Mouse (Mus musculus) erythroblast, adult 5-6 weeks (primary cell): ENCODE measurements at regions not wholly inside any gene's neighbourhood (a gene's known extent, or its start where the extent isn't known, plus 50 kb on each side); places are given as distances from the start of the nearest gene placed in this dataset.

Source experiments
- ATAC-seq: replicated peaks from 2 replicates; pipeline ENCODE4 v1.8.0; 2016; ENCODE audit warnings: moderate number of reproducible peaks, mild to moderate bottlenecking, moderate TSS enrichment, inconsistent platforms; ENCODE audit not compliant: poor library complexity, low FRiP score, severe bottlenecking

GRCm38 (mm10) chr19:21106241-21106669 lies 152.3 kb upstream of the Tmc1 start:
- ATAC-seq = no peak

GRCm38 (mm10) chr19:21105004-21105403 lies 151.0 kb upstream of the Tmc1 start:
- ATAC-seq = 0 out of 2 replicates have a peak, but pooled peaks have one; percentile 39

- ATAC-seq = peak; percentile 83
Measured at GRCm38 (mm10) chr19:21104462-21104936, 150.5 kb upstream of the Tmc1 start.

DNA sequence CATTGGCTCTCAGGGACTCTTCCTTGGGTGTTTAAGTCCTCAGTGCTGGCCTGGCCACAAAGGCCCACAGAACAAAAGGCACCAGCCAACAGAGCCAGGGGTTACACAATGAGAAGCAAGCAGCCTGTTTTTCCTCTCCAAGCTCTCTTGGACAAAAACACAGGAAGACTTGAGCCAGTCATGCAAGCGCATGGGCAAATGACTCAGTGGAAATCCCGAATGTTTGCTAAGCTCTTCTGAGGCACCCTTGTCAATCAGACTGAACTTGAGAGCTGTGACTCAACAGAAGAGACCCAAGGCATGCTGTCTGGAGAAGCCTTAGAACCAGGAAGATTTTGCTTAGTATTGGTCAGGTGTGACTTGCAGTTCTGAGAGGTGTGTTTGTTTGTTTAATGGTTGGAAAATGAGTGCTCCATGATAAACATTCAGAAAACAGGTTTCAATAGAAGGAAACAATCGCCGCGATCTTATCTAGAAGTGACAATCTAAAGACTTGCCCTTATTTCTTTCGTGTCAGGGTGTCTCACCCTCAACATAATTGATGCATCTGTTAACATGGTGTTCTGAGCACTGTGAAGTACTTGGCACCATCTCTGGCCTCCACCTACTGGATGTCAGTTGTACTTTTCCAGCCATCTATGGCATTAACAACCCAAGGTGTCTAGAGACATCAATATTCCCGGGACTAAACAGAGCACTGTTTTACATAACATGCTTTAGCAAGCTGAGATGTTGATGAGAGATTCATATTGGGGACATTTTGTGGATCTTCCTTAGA lies 124.0 kb upstream of the Tmc1 start:
- no peak for ATAC-seq

DNA sequence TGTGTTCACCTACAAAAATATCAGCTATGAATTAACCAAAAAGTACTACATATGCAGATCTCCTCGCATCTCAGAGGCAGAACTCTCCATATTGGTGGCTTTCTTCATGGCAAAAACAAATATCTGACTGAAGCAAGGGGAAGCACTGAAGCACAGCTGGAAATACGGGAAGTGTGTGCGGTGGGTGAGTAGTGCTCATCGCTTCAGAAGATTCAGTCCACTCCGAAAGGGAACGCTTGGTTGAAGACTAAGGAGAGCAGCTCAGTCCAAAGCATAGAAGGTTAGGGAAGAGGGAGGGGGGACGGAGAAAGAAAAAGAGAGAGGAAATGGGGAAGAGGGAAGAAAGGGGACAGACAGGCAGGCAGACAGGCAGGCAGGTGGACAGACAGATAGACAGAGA lies 114.4 kb upstream of the Tmc1 start:
- no peak for ATAC-seq

DNA sequence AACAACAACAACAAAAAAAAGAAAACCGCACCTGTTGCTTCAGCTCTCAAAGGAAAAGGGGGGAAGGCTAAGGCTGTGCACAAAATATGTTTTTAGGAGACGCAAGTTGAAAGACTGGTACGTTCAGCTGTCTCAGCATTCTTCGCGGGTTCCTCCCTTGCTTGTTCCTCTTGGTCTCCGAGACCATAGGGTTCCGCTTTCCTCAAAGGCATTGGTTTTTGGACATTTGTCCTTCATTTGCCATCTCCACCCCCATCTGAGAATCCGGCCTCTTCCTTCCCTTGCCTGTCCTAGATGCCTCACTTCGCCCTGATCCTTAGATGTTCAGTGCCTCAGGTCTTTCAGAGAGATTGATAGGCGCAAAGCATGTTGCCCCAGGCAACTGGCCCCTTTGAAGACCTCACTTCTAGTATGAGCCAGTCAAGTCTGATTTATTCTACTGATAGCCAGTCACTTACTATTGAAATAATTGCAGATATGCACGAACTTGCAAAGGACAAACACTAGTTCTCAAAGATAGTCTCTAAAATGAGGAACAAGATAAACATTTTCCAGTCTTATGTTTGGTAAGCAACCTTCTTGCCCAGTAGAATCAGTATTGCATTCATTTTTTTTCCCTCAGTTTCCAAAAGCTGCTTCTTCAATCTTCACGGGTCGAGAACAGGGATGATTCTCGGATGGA lies 112.6 kb upstream of the Tmc1 start:
- ATAC-seq = no peak

GRCm38 (mm10) chr19:21064902-21065301 lies 110.9 kb upstream of the Tmc1 start:
- no peak for ATAC-seq

DNA sequence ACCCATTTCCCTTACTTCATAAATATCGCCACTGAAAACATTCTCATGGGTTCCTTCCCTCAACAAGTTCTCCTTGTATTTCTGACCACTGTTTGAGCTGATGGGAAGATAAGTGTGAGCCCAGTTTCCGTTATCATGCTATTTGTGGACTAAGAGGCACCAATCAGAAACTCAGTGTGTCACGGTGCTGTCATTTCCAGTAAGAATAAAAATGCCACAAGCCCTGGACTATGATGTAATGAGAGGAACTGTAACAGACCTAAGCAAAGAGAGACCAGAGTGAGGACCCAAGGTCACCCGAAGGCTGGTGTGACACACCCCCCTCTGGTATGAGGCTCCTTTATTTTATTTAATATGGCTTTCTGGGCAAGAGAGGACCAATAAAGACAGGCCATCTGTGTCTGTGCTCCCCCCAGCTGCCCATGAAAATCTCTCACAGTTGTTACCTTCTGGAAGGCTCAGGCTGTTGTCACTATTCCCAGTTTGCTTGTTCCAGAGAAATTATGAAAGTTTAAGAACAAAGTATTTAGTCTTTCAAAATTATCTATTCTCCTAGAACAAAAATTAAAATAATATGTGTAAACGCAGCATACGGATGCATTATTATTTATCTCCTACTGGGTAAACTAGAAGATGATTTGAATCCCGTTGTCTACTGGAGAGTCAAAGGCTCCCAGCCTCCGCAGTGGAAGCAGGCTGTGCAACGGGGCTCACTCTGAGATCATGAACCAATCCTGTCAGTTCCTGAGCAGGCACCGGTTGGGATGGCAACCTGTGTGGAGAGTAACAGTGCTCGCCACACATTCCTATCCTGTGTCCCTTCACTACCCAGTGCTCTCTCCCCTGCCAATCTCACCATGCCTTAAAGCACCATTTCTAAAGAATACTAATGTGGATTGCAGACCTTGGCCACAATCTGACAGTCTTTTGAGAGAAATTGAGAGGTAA lies 99.9 kb upstream of the Tmc1 start:
- ATAC-seq = no peak

GRCm38 (mm10) chr19:21052771-21053170 lies 98.8 kb upstream of the Tmc1 start:
- no peak for ATAC-seq

DNA sequence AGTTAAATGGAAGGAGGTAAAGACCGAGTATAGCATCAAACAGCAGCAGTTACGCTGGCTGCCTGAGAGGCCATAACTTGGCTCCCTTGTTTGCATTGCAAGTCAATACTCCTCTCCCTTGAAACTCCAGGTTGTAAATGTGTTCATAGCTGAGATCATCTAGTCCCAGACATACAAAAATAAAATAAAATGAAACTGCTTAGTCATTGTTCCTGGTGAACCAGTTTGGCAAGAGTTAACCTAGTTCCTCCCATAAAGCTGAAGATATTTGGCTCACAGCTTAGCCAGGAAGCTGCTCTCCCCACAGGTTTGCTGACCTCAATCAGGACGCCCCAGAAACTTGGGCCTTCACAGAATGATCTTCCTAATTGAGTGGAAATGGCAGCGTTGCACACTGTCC lies 97.9 kb upstream of the Tmc1 start:
- no peak for ATAC-seq

- ATAC-seq = no peak
Measured at GRCm38 (mm10) chr19:21050994-21051721, 97.2 kb upstream of the Tmc1 start.

DNA sequence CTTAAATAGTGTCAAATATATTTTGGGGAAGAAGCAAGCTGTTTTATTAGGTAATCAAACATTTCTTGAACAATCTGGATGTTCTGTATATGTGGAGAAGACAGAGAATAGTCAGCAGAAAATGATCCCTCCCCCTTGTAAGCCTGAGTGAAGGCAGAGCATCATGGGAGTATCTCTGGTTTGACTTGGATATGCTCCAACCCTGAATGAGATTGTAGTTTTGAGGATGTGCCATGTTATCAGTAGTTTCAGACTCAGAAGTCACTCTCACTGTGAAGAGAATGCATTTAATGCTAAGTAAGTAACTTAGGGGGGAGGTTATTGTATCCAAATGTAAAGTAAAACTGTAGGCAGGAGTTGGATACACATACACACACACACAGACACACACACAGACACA lies 95.3 kb upstream of the Tmc1 start:
- no peak for ATAC-seq

DNA sequence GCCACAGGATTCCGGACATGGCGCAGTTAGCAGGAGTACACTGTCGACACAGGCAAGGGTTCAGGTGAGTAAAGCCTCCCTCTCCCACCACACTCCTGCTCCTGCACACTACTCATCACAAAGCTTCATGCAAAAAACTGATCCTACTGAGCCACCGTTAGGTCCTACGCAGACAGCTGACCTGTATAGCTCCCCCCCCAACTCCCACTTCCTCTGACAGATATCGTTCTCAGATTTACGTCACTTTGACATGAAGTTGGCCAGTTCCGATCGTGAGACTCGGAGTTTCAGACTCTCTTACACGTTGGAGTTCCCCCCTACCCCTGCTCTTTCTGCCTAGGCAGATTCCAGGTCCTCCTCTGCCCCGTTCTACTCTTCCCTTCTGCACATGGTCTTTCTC lies 91.6 kb upstream of the Tmc1 start:
- ATAC-seq = no peak

GRCm38 (mm10) chr19:21043958-21044357 lies 90.0 kb upstream of the Tmc1 start:
- no peak for ATAC-seq

DNA sequence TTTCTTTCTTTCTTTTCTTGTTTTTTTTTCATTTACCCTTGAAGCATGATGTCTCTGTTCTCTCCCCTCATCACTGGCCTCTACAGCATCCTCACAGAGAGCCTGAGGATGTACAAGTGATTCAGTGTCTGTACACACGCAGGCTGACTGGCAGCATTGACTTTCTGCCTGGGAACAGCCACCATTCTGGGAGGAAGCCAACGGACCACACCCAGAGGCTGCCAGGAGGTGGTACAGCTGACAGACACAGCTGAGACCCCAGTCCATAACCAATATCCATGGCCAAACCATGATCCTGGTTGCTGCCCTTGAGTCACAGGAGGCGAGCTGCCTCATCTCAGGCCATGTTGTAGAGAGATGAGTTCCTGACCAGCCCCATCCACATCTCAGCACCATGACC lies 88.5 kb upstream of the Tmc1 start:
- no peak for ATAC-seq

DNA sequence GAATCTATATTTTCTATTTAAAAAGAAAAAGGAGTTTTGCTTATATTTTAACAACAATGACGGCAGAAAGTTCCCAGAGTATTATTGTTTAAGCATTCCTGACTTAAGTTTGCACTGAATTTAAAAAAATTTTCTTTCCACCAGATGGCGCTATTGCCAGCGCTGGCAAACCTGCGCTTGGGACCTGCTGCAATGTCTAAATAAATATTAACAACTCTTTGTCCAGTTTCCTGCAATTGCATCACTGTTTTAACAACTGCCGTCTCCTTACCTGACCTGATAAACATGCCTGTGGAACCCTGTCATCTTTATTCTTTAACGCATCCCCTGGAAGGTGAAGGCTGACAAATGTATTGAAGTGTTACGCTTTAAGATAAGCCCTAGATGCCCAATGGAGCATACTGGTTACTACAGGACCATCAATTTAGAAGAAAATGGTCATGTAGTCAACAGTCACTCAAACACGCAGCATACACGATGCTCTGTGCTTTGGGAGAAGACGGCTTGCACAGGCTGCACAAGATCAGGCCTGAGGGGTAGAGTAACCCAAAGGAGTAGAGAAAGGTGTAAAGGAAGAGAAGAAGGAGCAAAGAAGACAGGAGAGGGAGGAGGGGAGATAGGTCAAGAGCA lies 83.6 kb upstream of the Tmc1 start:
- no peak for ATAC-seq

DNA sequence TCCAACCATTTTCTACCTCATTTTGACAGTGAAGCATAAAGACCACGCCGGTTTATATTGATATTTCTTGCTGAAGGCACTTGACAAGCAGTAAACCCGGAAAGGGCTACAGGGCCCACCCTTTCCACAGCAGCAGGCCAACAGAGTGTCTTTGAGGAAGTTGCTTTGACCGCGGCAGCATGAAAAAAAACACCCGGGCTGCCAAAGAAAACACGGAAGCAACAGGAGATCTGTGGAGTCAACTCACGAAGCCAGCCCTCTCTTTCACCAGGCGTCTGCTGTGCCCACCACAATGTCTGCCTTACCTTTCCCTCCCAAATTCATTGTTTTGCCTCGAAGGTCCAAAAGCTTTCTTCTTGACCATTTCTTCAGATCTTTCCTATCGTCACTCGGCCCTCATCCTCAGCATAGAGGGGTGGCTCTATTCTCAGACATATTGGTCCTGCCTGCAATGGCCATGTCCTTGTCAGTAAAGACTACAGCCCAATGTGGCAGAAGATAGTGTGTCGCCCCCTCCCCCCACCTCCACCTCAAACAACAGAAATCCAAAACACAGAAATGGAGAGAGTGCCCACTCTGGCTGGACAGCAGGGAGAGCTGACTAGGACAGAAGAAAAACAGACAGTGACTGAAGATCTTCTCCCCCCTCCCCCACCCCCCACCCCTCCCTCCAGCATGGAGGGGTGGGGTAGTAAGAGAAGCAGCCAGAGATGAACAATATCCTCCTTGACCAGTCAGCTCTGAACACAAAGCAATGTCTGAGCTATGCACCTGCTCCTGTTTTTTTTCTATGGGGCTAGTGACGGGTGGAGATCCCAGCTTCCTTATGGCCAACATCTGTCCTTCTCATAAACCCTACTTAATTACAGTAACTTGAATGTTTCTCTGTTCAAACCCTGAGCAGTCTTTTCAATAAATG lies 82.8 kb upstream of the Tmc1 start:
- ATAC-seq = no peak

DNA sequence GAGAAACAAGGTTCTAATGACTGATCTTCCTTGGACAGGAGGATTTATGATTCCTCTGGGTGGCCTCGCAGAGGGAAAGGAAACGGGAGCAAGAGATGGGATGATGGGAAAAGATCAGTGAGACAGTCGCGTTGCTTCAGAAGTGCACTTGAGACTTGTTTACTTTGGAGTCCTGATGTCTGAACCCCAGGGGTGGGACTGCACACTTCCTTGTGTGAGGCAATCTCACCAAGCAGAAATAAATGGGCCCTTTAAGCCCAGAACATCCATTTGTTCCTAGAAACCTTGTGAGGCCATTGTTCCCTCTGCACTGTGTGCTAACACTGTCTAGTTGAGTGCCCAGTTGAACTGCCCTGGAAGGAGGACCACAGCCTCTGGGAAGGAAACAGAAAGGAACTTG lies 81.5 kb upstream of the Tmc1 start:
- ATAC-seq = no peak
